Mouse (Mus musculus) heart, postnatal 0 days (tissue): ENCODE measurements at regions not wholly inside any gene's neighbourhood (a gene's known extent, or its start where the extent isn't known, plus 50 kb on each side); places are given as distances from the start of the nearest gene placed in this dataset.
A peak's percentile ranks its signal among the peaks of the same experiment; 100 is the strongest.

Source experiments
- ATAC-seq: fragments of 200-750 bp; cut with Nextera tagmentation; 2 replicates; pipeline ENCODE4 v1.8.0; 2017; ENCODE audit warnings: low read depth, moderate number of reproducible peaks, moderate library complexity; ENCODE audit not compliant: insufficient read depth
- DNase-seq: peaks from one replicate; pipeline ENCODE4 v3.0.0-alpha.2; 2016; ENCODE audit warnings: low spot score
- H3K27ac ChIP-seq: fragments of 300-500 bp; sonication (generic); 2 replicates; pipeline ENCODE4 v1.5.1; 2014; ENCODE audit warnings: low read depth, mild to moderate bottlenecking
- H3K27me3 ChIP-seq: fragments of 300-500 bp; sonication (generic); 2 replicates; pipeline ENCODE4 v1.6.1; 2014; ENCODE audit warnings: low read length, mixed read lengths; ENCODE audit not compliant: control insufficient read depth, insufficient read depth
- H3K36me3 ChIP-seq: fragments of 300-500 bp; sonication (generic); replicated peaks from 2 replicates; pipeline ENCODE4 v1.6.1; 2014; ENCODE audit warnings: low read length, mixed read lengths; ENCODE audit not compliant: control insufficient read depth, insufficient read depth
- H3K4me1 ChIP-seq: fragments of 300-500 bp; sonication (generic); 2 replicates; pipeline ENCODE4 v1.6.1; 2014; ENCODE audit warnings: antibody characterized with exemption; ENCODE audit not compliant: control insufficient read depth, insufficient read depth
- H3K4me2 ChIP-seq: fragments of 300-500 bp; sonication (generic); 2 replicates; pipeline ENCODE4 v1.6.1; 2014; ENCODE audit warnings: low read depth, mild to moderate bottlenecking, low read length, moderate library complexity
- H3K4me3 ChIP-seq: fragments of 300-500 bp; sonication (generic); 2 replicates; pipeline ENCODE4 v1.5.1; 2014; ENCODE audit warnings: low read depth, low read length
- H3K9ac ChIP-seq: fragments of 300-500 bp; sonication (generic); replicated peaks from 2 replicates; pipeline ENCODE4 v1.6.1; 2014; ENCODE audit warnings: low read depth, low read length, mixed read lengths
- H3K9me3 ChIP-seq: fragments of 300-500 bp; sonication (generic); replicated peaks from 2 replicates; pipeline ENCODE4 v1.6.1; 2016; ENCODE audit warnings: low read length; ENCODE audit not compliant: control insufficient read depth
- CTCF ChIP-seq: IDR thresholded peaks from 2 replicates; pipeline ENCODE4 v1.5.1; 2016; ENCODE audit warnings: antibody characterized with exemption, control low read depth, low read depth
- EP300 ChIP-seq: IDR thresholded peaks from 2 replicates; pipeline ENCODE4 v1.6.1; 2016; ENCODE audit warnings: antibody characterized with exemption, low read depth
- WGBS: fragments of 180-500 bp; shearing (Covaris S2); extraction: QIAGEN DNeasy Blood & Tissue Kit; methylation state at CpG from one replicate; pipeline ENCODE4 v1.1.7; 2014; 5-methylcytosine and 5-hydroxymethylcytosine counted together

DNA sequence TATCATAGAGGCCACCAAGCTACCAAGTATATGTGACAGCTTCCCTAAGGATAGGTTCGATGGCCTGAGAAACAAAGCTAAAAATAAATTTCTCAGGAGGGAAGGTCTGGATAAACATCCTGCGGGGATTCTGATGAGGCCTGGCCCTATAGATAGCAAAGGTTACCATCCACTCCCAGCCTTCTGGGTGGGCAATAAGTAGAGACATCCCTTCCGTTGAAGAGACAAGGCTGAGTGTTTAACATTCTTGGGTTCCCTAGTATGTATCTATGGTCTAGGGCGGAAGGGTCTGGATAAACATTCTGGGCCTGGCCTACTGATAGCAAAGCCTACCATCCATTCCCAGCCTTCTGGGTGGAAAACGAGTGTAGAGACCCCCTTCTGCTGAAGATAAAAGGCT is 180.5 kb upstream of the Dlk1 start:
- no peak overlapping the region for H3K4me3 ChIP-seq
- H3K9me3 ChIP-seq: 0 out of 2 replicates have a peak, but pooled peaks cover 2% of the 10 kb centered on the region
- WGBS: 34% methylated on average over 5 of the region's 5 CpGs
- no peak overlapping the region for H3K4me2 ChIP-seq
- no peaks in the 10 kb centered on the region for H3K27me3 ChIP-seq
- no peak for DNase-seq
- H3K36me3 ChIP-seq: no peaks in the 10 kb centered on the region
- ATAC-seq: no peak
- H3K27ac ChIP-seq: no peak overlapping the region
- TF ChIP-seq CTCF (no peak), EP300 (no peak)
- H3K4me1 ChIP-seq: no peaks in the 10 kb centered on the region
- H3K9ac ChIP-seq: no peak overlapping the region

DNA sequence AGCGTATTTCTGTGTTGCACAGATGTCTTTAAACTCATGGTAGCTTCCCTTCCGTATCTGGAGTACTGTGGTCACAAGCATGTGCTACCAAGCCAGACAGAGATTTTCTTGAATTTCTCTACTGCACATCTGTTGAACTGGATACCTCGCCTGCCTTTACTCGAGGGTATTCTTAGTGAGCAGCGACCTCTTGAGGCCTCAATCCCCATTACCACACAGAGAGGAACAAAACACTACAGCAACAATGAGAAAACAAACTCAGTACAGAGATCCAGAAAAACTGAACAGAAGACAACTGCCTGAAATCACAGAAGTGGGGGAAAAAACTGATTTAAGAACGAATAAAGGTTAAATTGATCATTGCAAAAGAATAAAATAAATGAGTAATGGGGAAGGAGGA is 137.8 kb upstream of the Dlk1 start:
- Histone ChIP-seq H3K9ac (no peak overlapping the region), H3K9me3 (no peaks in the 10 kb centered on the region), H3K27me3 (no peaks in the 10 kb centered on the region), H3K36me3 (no peaks in the 10 kb centered on the region), H3K4me1 (no peaks in the 10 kb centered on the region), H3K4me2 (no peak overlapping the region), H3K27ac (no peak overlapping the region), H3K4me3 (no peak overlapping the region)
- no peak for DNase-seq
- 21% methylated on average over 6 of the region's 6 CpGs for WGBS
- TF ChIP-seq EP300 (no peak), CTCF (no peak)
- no peak for ATAC-seq

DNA sequence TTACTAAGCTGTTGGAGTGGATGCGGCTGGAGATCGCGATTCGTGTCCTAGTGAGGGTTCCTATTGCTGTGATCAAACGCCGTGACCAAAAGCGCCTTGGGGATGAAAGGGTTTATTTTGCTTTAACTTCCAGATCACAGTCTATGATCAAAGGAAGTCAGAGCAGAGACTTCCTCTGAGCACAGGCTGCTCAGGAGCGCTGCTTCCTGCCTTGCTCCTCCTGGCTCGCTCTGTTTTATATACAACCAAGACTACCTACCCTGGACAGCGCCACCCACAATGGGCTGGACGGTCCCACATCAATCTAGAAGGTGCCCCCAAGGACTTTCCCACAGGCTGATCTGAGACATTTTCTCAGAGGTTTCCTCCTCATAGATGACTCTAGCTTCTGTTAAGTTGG is 126.6 kb upstream of the Dlk1 start:
- no peaks in the 10 kb centered on the region for H3K36me3 ChIP-seq
- H3K4me2 ChIP-seq: no peak overlapping the region
- H3K4me3 ChIP-seq: no peak overlapping the region
- no peaks in the 10 kb centered on the region for H3K27me3 ChIP-seq
- no peak overlapping the region for H3K27ac ChIP-seq
- TF ChIP-seq EP300: no peak
- TF ChIP-seq CTCF: no peak
- 61% methylated on average over 11 of the region's 11 CpGs for WGBS
- H3K9ac ChIP-seq: no peak overlapping the region
- ATAC-seq (no peak), DNase-seq (no peak)
- H3K4me1 ChIP-seq: no peaks in the 10 kb centered on the region
- H3K9me3 ChIP-seq: no peaks in the 10 kb centered on the region

DNA sequence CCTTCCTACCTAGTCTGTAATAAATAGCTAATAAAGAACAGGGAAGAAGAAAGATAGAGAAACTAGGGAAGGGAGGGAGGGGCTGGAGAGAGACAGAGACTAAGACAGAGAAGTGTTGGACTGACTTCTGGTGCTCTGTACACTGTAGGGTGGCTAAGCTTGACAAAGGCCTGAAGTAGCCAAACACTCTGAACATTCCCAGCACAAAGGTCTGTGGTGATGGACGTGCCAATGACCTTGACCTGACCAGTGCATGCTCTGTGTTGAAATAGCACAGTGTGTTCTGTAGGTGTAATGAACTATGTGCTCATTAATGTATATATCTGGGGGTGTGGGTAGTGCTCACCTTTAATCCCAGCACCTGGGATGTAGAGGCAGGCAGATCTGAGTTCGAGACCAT is 81.3 kb upstream of the Dlk1 start:
- no peak for ATAC-seq
- Histone ChIP-seq H3K27ac (no peak overlapping the region), H3K4me3 (no peak overlapping the region), H3K9me3 (no peaks in the 10 kb centered on the region), H3K36me3 (no peaks in the 10 kb centered on the region), H3K9ac (no peak overlapping the region), H3K27me3 (no peaks in the 10 kb centered on the region), H3K4me2 (no peak overlapping the region), H3K4me1 (no peaks in the 10 kb centered on the region)
- WGBS: 52% methylated on average over 2 of the region's 2 CpGs
- no peak for DNase-seq
- no peak for TF ChIP-seq EP300
- TF ChIP-seq CTCF: no peak

DNA sequence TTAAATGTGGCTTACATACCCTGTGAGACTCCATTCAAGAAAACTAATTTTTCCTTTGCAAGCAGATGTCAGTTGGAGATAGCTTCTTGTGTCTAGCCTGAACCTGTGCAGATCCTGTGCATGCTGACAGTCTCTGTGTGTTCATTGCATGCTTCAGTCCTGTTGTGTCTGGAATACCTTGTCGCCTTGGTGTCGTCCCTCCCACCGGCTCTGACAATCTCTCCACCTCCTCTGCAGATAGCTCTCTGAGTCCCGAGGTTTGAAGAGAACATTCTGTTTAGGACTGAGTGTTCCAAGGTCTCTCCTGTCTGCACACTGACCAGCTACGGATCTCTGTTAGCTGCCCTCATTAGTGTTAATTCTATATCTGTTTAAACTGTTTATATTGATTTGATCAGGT is 66.8 kb upstream of the Dlk1 start:
- Histone ChIP-seq H3K36me3 (no peaks in the 10 kb centered on the region), H3K9ac (no peak overlapping the region), H3K4me3 (no peak overlapping the region), H3K27me3 (no peaks in the 10 kb centered on the region), H3K4me1 (no peaks in the 10 kb centered on the region), H3K4me2 (no peak overlapping the region), H3K27ac (no peak overlapping the region), H3K9me3 (peaks cover 9% of the 10 kb centered on the region; the same call in 1 of the 2 replicates)
- ATAC-seq: no peak
- WGBS: 51% methylated on average over 5 of the region's 5 CpGs
- no peak for DNase-seq
- no peak for TF ChIP-seq EP300
- TF ChIP-seq CTCF: no peak

DNA sequence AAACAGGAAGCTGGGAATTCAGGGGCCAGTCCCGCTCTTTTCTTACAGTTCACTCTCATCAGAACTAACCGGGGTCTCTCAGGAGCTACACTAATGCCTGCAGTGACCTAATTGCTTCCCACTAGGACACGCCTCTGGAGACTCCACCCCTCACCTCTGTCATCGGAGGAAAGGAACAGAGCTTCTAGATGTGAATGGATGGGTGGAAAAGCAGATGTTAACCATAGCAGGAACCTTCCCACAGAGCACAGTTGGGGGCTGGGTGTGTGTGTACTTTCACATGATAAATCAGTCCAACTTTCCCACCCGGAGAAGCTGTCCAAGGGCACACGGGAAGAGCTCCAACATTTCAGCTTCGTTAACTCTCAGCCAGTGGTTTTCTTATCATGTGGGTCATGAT is 63.8 kb upstream of the Dlk1 start:
- Histone ChIP-seq H3K9ac (no peak overlapping the region), H3K4me2 (no peak overlapping the region), H3K27me3 (peaks cover 11% of the 10 kb centered on the region), H3K4me3 (no peak overlapping the region), H3K9me3 (no peaks in the 10 kb centered on the region), H3K36me3 (no peaks in the 10 kb centered on the region), H3K4me1 (no peaks in the 10 kb centered on the region), H3K27ac (no peak overlapping the region)
- peak; percentile 36; the same call in 1 of the 2 replicates for ATAC-seq
- DNase-seq: no peak
- TF ChIP-seq CTCF (no peak), EP300 (no peak)
- WGBS: 25% methylated on average over 7 of the region's 7 CpGs
